Mouse (Mus musculus) layer of hippocampus, adult 11-12 months (tissue): ENCODE measurements around the gene Slco1a6.
"Not testable (repeated sequence)": the region's sequence is repeated elsewhere in the genome, so short reads cannot be mapped to it uniquely, and the experiment has no call there.

Experiments
- DNase-seq: peaks from one replicate; pipeline ENCODE4 v3.0.0; 2022; ENCODE audit warnings: low spot score

The Slco1a6 gene

GRCm38 (mm10) chr6:142208421-142208820 is at the start of gene Slco1a6:
TSS of gene Slco1a6 (minus strand) at chr6:142208521.
- no peak for DNase-seq

- not testable (repeated sequence) for DNase-seq
These were observed 42.5 kb upstream of the Slco1a6 start for GRCm38 (mm10) chr6:142250738-142251307.

DNA sequence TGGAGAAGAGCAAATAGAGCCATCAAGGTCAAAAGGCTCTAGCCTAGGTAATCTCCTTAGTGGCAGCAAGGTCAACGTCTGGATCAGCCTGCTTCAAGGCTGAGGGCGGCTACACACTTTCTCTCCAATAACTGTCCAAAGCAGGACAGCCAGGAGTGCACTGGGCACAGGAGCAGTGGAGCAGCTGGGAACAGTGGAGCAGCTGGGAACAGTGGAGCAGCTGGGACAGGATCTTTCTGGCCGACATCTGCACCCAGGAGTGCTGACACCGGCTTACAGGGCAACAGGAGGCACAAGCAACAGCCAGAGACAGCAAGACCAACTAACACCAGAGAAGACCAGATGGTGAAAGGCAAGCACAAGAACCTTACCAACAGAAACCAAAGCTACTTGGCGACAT is 36.7 kb upstream of the Slco1a6 start:
- DNase-seq: no peak

DNA sequence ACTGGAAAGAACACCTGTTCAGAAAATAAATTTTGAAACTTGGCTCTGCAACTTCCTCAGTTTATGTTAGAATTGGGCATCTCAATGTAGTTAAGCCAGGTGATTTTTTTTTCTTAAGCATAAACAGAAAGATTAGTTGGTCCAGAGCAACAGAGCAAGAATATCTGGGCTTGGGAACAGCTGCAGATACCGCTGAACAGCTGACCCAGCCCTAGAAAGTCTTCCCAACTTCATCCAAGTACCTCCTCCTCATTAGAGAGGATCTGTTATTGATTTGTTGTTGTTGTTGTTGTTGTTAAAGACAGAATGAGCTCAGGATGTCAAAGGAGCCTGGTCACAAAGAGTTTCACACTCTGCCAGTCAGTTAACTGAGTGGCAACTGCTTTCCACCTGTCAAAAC is 31.1 kb upstream of the Slco1a6 start:
- no peak for DNase-seq

DNA sequence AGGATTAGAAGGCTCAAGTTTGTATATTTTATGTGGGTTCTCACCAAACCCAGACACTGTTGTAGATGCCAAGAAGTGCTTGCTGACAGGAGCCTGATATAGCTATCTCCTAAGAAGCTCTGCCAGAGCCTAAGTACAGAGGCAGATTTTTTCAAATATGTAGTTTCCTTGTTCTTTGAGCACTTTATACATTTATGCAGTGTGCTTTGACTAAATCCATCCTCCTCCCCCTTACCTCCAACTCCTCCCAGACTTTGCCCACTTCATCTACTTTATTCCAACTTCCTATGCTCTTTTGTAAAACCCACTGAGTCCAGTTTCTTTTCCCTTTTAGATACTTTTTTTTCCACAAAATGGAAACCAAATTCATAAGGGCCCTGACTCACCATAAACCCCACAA is 11.8 kb upstream of the Slco1a6 start:
- no peak for DNase-seq

- no peak for DNase-seq
These were observed 3.5 kb upstream of the Slco1a6 start for GRCm38 (mm10) chr6:142211821-142212220.

- DNase-seq: no peak
These were observed 1.4 kb upstream of the Slco1a6 start for GRCm38 (mm10) chr6:142209749-142210148.

GRCm38 (mm10) chr6:142200524-142200923 is 7.8 kb downstream of the Slco1a6 start:
- no peak for DNase-seq

DNA sequence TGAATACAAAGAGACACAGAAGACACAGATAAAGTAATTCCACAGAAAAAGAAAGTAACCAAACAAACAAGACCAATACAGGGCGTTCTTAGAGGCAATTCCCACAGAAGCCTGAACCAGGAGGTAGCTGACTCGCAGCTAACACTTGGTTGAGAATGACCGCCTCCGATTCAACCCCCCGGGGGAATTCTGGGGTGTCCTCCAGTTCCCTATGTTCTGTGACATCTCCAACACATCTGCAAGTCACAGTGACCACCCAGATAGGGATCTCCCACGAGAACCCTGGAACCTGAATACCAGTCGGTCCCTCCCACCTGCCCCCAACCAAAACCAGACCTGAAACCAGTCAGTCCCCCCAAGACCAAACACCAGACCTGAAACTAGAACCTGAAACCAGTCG is 14.1 kb downstream of the Slco1a6 start:
- DNase-seq: no peak

- DNase-seq: no peak
These were observed 16.4 kb downstream of the Slco1a6 start for GRCm38 (mm10) chr6:142191962-142192361.

DNA sequence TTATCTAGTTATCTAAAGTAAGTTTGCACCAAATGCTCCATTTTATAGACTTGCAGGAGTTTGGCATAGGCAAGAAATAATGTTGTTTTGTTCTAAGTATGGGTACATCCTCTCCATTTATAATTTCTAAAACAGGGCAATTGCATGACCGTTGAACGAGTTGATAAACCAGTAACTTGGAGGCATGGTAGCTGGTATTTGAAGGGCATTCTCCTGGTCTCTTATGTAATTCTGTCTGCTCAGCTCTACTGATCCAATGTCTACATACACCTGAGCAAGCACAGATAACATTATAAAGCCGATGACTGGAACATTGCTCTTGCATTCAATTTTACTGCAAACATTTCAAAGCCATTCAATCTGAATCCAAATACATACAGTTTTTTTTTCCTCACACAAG is 20.9 kb downstream of the Slco1a6 start:
- DNase-seq: no peak

DNA sequence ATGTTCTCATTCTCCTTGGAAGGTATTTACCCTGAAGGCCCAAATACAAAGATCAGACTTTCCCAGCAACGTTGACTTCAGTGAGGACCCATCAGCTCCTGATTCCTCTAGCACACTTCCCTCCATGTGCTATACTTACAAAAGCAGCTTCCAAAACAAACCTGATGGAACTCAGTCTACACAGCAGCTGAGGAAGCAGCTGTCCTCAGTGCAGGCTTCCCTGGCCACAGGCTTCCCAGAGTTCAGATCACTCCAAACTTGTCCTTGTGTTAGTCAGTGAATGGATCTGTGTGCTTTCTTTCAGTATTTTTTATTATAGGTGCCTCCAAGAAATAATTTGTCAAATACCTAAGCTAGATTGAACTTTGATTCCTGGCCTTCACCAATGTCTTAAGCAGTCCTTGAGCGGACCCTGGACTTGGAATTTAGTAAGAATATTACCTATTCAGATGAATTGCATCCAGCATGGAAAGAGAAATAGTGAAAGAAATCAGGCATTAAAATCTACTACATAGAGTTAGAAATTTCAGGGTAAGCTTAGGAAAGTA is 22.4 kb downstream of the Slco1a6 start:
- no peak for DNase-seq

DNA sequence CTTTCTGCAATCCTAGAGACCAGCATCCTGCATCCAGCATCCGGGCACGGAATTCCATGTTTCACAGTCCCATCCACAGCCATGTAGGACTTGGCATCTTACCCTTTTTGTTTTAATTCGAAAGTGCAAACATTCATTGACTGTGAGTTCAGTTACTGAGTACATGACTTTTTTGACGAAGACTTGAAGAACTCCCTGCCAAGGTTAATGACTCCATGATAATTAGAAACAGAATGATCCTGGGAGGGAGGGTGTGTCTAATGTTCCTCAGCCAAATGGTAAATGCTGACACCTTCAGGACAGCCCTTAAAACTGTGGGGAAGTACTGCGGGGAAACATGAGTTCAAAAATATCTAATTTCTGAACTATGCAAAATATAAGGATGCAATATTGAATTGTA is 44.9 kb downstream of the Slco1a6 start:
- no peak for DNase-seq

- no peak for DNase-seq
These were observed 47.1 kb downstream of the Slco1a6 start for GRCm38 (mm10) chr6:142161171-142161570.

DNA sequence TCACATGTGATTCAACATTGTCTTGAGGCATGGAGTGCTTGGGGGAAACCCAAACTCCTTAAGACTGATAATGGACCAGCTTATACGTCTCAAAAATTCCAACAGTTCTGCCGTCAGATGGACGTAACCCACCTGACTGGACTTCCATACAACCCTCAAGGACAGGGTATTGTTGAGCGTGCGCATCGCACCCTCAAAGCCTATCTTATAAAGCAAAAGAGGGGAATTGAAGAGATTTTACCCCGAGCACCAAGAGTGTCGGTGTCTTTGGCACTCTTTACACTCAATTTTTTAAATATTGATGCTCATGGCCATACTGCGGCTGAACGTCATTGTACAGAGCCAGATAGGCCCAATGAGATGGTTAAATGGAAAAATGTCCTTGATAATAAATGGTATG is 54.2 kb downstream of the Slco1a6 start:
- DNase-seq: peak; percentile 48

GRCm38 (mm10) chr6:142148371-142148770 is 60.0 kb downstream of the Slco1a6 start:
- no peak for DNase-seq

GRCm38 (mm10) chr6:142111667-142112305 is 96.5 kb downstream of the Slco1a6 start:
- DNase-seq: peak; percentile 5

GRCm38 (mm10) chr6:142091126-142091525 is 117.2 kb downstream of the Slco1a6 start:
- DNase-seq: no peak

DNA sequence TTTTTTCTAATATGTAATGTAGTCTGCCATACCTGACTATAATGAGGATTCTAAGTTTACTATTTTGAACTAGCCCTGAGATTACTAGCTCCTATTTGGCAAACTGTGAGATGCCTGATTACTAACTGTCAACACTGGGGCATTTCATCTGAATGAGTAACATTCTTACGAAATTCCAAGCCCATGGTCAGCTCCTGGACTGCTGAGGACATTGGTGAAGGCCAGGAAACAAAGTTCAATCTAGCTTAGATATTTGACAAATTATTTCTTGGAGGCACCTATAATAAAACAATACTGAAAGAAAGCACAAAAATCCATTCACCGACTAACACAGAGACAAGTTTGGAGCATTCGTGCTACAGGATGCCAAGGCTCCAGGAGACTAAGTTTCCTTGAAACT is 150.0 kb downstream of the Slco1a6 start:
- DNase-seq: not testable (repeated sequence)

DNA sequence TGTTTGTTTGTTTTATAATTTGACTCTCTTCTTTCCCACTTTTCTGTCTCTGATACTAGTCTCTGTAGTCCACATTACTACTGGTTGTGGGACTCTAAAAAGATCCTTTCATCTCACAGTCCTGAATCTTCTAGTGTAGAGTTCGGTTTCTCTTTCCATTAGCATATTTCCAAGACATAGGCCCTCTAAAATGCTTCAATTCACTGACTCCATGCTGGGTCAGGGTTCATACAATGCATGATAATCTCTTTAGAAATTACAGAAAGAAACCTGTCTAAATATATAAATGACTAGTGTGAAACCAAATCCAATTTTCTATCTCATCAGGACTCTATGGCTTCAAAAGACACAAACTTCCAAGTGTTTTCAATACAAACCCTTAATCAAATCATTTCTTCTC is 160.6 kb downstream of the Slco1a6 start:
- no peak for DNase-seq

DNA sequence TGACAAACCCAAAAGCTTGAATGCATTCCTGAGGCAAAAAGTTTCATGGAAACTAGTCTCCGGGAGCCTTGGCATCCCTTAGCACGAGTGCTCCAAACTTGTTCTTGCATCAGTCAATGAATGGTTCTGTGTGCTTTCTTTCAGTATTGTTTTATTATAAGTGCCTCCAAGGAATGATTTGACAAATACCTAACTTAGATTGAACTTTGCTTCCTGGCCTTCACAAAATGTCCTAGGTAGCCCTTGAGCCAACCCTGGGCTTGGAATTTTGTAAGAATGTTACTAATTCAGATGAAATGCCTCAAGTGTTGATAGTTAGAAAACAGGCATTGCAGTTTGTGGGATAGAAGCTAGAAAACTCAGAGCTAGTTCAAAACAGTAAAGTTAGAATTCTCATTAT is 162.6 kb downstream of the Slco1a6 start:
- DNase-seq: no peak

DNA sequence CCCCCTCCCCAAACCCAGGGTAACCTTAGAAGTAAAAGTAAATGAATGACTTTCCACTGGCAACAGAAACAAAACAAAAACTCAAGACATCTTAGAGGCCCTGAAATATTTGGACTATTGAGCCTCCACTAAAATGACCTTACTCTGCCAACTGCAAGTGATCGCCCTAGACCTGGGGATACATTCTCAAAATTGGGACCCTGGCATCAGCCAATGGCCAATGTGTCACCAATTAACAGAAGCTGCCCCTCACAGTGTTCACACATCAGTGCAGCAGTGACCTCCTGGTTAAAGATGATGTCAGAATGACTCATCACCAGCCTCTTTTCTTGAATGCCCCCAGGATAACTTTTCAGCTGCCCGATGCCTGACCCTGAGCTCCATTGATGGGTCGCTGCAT is 166.4 kb downstream of the Slco1a6 start:
- DNase-seq: no peak

DNA sequence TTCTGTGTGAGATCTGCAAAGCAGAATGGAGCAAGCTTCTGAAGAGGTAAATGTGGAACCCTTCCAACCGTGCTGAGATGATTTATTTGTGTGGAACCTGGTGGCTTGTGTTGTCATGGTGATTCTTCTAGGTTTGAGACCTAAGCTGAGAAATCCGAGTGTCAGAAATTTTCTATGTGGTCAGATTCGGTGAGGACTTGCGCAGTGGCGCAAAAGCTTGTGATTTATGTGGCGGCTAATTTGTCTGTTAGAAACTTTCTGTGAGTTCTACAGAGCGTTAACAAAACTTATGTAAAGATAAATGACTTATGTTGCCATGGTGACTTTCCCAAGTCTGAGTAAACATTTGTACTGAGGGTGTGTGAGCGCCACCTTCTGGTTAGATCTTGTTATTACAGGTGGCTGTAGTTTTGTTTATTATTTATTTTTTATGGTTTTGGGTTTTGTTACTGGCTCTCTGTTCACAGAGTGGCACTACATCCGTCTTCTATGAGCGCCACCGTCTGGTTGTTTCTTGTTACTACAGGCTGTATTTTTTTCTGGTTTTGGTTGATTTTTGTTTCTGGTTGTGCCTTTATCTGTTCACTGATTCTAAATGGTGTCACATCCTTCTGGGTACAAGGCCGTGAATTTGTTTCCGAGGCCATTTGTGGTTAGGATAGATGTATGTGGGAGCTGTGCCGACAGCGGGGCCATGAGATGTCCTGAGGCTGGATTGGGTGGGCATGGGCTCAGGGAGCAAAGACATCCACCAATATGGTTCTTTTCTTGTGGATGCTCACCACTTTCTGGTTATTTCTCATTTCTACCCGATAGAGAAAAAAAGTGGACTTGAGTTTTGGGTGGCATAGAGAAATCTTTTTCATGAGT is 167.8 kb downstream of the Slco1a6 start:
- peak; percentile 38 for DNase-seq
